Mouse (Mus musculus) MEL (cell line): ENCODE measurements around the gene Gm48551. TPM values are rescaled to one million over a fixed set of nuclear protein-coding genes. Genes with fewer than 3 reads are reported as not detected.

ENCODE experiments used
- DNase-seq: peaks from one replicate; pipeline ENCODE4 v3.0.0; 2011; ENCODE audit warnings: low read depth, low spot score
- H3K27ac ChIP-seq: 2 replicates; pipeline ENCODE4 v1.5.1; 2012; ENCODE audit warnings: low read depth, mild to moderate bottlenecking, control low read depth, low read length, moderate library complexity; ENCODE audit not compliant: control insufficient read depth
- H3K27me3 ChIP-seq, 2 experiments: fragments of 150-350 bp in 1 of 2; sonication (generic) in 1 of 2; 2 replicates each; pipeline ENCODE4 v1.6.1; 2012; ENCODE audit warnings: low read length in 2 of 2, mild to moderate bottlenecking in 2 of 2, improper control_type of control experiment in 1 of 2, moderate library complexity in 1 of 2; ENCODE audit not compliant: insufficient read depth in 2 of 2, control insufficient read depth in 1 of 2
- H3K36me3 ChIP-seq, 2 experiments: 2 replicates each; pipeline ENCODE4 v1.6.1; 2012 to 2014; ENCODE audit warnings: low read length in 2 of 2, improper control_type of control experiment in 1 of 2, inconsistent platforms in 1 of 2, mild to moderate bottlenecking in 1 of 2; ENCODE audit not compliant: insufficient read depth in 2 of 2, control insufficient read depth in 1 of 2
- H3K4me1 ChIP-seq, 2 experiments: fragments of 150-350 bp in 1 of 2; sonication (generic) in 1 of 2; 2 replicates each; pipeline ENCODE4 v1.6.1; 2012; ENCODE audit warnings: low read length in 2 of 2, improper control_type of control experiment in 1 of 2, mild to moderate bottlenecking in 1 of 2; ENCODE audit not compliant: insufficient read depth in 2 of 2, control insufficient read depth in 1 of 2
- H3K4me3 ChIP-seq, 2 experiments: fragments of 150-350 bp in 1 of 2; sonication (generic) in 1 of 2; 2 replicates each; pipeline ENCODE4 v1.5.1; 2012; ENCODE audit warnings: low read depth in 2 of 2, low read length in 2 of 2, mild to moderate bottlenecking in 2 of 2, moderate library complexity in 2 of 2, control low read depth in 1 of 2, improper control_type of control experiment in 1 of 2; ENCODE audit not compliant: control insufficient read depth in 1 of 2, insufficient read depth in 1 of 2
- H3K79me2 ChIP-seq: 2 replicates; pipeline ENCODE4 v1.6.1; 2012; ENCODE audit warnings: mild to moderate bottlenecking, low read length, moderate library complexity; ENCODE audit not compliant: control insufficient read depth, poor library complexity, insufficient read depth
- H3K9ac ChIP-seq: 2 replicates; pipeline ENCODE4 v1.6.1; 2012; ENCODE audit warnings: low read depth, mild to moderate bottlenecking, control low read depth, low read length, moderate library complexity; ENCODE audit not compliant: control insufficient read depth, poor library complexity, severe bottlenecking
- H3K9me3 ChIP-seq: fragments of 150-350 bp; sonication (generic); replicated peaks from 2 replicates; pipeline ENCODE4 v1.6.1; 2012; ENCODE audit warnings: mild to moderate bottlenecking, low read length, improper control_type of control experiment, moderate library complexity; ENCODE audit not compliant: insufficient read depth
- BHLHE40 ChIP-seq: IDR thresholded peaks from 2 replicates; pipeline ENCODE4 v1.6.1; 2012; ENCODE audit warnings: low read depth, mild to moderate bottlenecking, inconsistent platforms, low read length, improper control_type of control experiment, borderline replicate concordance
- CHD1 ChIP-seq: IDR thresholded peaks from 2 replicates; pipeline ENCODE4 v1.6.1; 2012; ENCODE audit warnings: low read depth, mild to moderate bottlenecking, inconsistent platforms, low read length, improper control_type of control experiment
- CHD2 ChIP-seq: IDR thresholded peaks from 2 replicates; pipeline ENCODE4 v1.6.1; 2011; ENCODE audit warnings: low read length, improper control_type of control experiment
- CTCF ChIP-seq, 3 experiments: IDR thresholded peaks in 2 of 3; conservative IDR thresholded peaks in 1 of 3; 2 replicates each; pipeline ENCODE4 v1.5.1; 2011 to 2012; ENCODE audit warnings: low read length in 3 of 3, low read depth in 2 of 3, mild to moderate bottlenecking in 2 of 3, improper control_type of control experiment in 1 of 3, inconsistent platforms in 1 of 3, mixed read lengths in 1 of 3, moderate library complexity in 1 of 3; ENCODE audit not compliant: control insufficient read depth in 1 of 3, insufficient read depth in 1 of 3, poor library complexity in 1 of 3, severe bottlenecking in 1 of 3
- E2F4 ChIP-seq: IDR thresholded peaks from 2 replicates; pipeline ENCODE4 v1.6.1; 2011; ENCODE audit warnings: low read depth, low read length, improper control_type of control experiment, borderline replicate concordance
- ETS1 ChIP-seq: IDR thresholded peaks from 2 replicates; pipeline ENCODE4 v1.6.1; 2012; ENCODE audit warnings: low read depth, mild to moderate bottlenecking, inconsistent platforms, low read length, improper control_type of control experiment, moderate library complexity
- GABPA ChIP-seq: IDR thresholded peaks from 2 replicates; pipeline ENCODE4 v1.6.1; 2012; ENCODE audit warnings: low read depth, mild to moderate bottlenecking, inconsistent platforms, low read length, improper control_type of control experiment, moderate library complexity
- GATA1 ChIP-seq: IDR thresholded peaks from 2 replicates; pipeline ENCODE4 v1.6.1; 2011; ENCODE audit warnings: low read depth, low read length, improper control_type of control experiment
- HCFC1 ChIP-seq: IDR thresholded peaks from 2 replicates; pipeline ENCODE4 v1.6.1; 2012; ENCODE audit warnings: low read depth, mild to moderate bottlenecking, inconsistent platforms, low read length, improper control_type of control experiment, moderate library complexity
- JUND ChIP-seq: IDR thresholded peaks from 2 replicates; pipeline ENCODE4 v1.6.1; 2011; ENCODE audit warnings: low read depth, mild to moderate bottlenecking, improper control_type of control experiment, low read length
- KAT2A ChIP-seq: conservative IDR thresholded peaks from 2 replicates; pipeline ENCODE4 v1.6.1; 2012; ENCODE audit warnings: low read depth, low read length, improper control_type of control experiment, inconsistent platforms
- MAFK ChIP-seq: IDR thresholded peaks from 2 replicates; pipeline ENCODE4 v1.6.1; 2011; ENCODE audit warnings: low read depth, mild to moderate bottlenecking, low read length, improper control_type of control experiment, borderline replicate concordance
- MAX ChIP-seq: IDR thresholded peaks from 2 replicates; pipeline ENCODE4 v1.6.1; 2011; ENCODE audit warnings: low read length, improper control_type of control experiment
- MAZ ChIP-seq: IDR thresholded peaks from 2 replicates; pipeline ENCODE4 v1.6.1; 2012; ENCODE audit warnings: low read depth, mild to moderate bottlenecking, inconsistent platforms, low read length, improper control_type of control experiment
- MEF2A ChIP-seq: IDR thresholded peaks from 2 replicates; pipeline ENCODE4 v1.6.1; 2014; ENCODE audit warnings: low read depth, mild to moderate bottlenecking, inconsistent platforms, low read length, improper control_type of control experiment; ENCODE audit not compliant: poor library complexity, insufficient replicate concordance, severe bottlenecking; ENCODE audit errors: extremely low read depth
- MXI1 ChIP-seq: IDR thresholded peaks from 2 replicates; pipeline ENCODE4 v1.6.1; 2011; ENCODE audit warnings: mild to moderate bottlenecking, low read depth, low read length, improper control_type of control experiment
- MYB ChIP-seq: IDR thresholded peaks from 2 replicates; pipeline ENCODE4 v1.6.1; 2011; ENCODE audit warnings: mild to moderate bottlenecking, low read depth, low read length, improper control_type of control experiment
- MYC ChIP-seq: IDR thresholded peaks from 2 replicates; pipeline ENCODE4 v1.6.1; 2011; ENCODE audit warnings: low read depth, mild to moderate bottlenecking, low read length, improper control_type of control experiment, moderate library complexity
- NELFE ChIP-seq: IDR thresholded peaks from 2 replicates; pipeline ENCODE4 v1.6.1; 2011; ENCODE audit warnings: low read depth, low read length, improper control_type of control experiment
- NRF1 ChIP-seq: IDR thresholded peaks from 2 replicates; pipeline ENCODE4 v1.6.1; 2014; ENCODE audit warnings: low read depth, mild to moderate bottlenecking, inconsistent platforms, low read length, improper control_type of control experiment, moderate library complexity; ENCODE audit not compliant: poor library complexity, insufficient read depth, severe bottlenecking
- POLR2A ChIP-seq, 2 experiments: IDR thresholded peaks; 2 replicates each; pipeline ENCODE4 v1.6.1; 2011 to 2012; ENCODE audit warnings: low read length in 2 of 2, mild to moderate bottlenecking in 2 of 2, control low read depth in 1 of 2, improper control_type of control experiment in 1 of 2, low read depth in 1 of 2, moderate library complexity in 1 of 2; ENCODE audit not compliant: control insufficient read depth in 1 of 2, insufficient read depth in 1 of 2, poor library complexity in 1 of 2
- POLR2AphosphoS2 ChIP-seq: IDR thresholded peaks from 2 replicates; pipeline ENCODE4 v1.6.1; 2011; ENCODE audit warnings: low read length, improper control_type of control experiment
- POLR2AphosphoS5 ChIP-seq: IDR thresholded peaks from 2 replicates; pipeline ENCODE4 v1.6.1; 2012; ENCODE audit warnings: low read depth, borderline replicate concordance, mild to moderate bottlenecking, inconsistent platforms, low read length, moderate library complexity, mixed read lengths
- RAD21 ChIP-seq: IDR thresholded peaks from 2 replicates; pipeline ENCODE4 v1.6.1; 2011; ENCODE audit warnings: mild to moderate bottlenecking, low read depth, low read length, improper control_type of control experiment
- SIN3A ChIP-seq: IDR thresholded peaks from 2 replicates; pipeline ENCODE4 v1.6.1; 2012; ENCODE audit warnings: low read length, improper control_type of control experiment, inconsistent platforms
- TAL1 ChIP-seq: IDR thresholded peaks from 2 replicates; pipeline ENCODE4 v1.6.1; 2012; ENCODE audit warnings: mild to moderate bottlenecking, inconsistent platforms, low read length, moderate library complexity, mixed read lengths
- TCF12 ChIP-seq: IDR thresholded peaks from 2 replicates; pipeline ENCODE4 v1.6.1; 2014; ENCODE audit warnings: low read depth, mild to moderate bottlenecking, inconsistent platforms, low read length, improper control_type of control experiment, moderate library complexity
- USF1 ChIP-seq: IDR thresholded peaks from 2 replicates; pipeline ENCODE4 v1.6.1; 2014; ENCODE audit warnings: low read depth, mild to moderate bottlenecking, inconsistent platforms, low read length, improper control_type of control experiment, moderate library complexity
- ZC3H11A ChIP-seq: IDR thresholded peaks from 2 replicates; pipeline ENCODE4 v1.6.1; 2012; ENCODE audit warnings: low read depth, mild to moderate bottlenecking, inconsistent platforms, low read length, improper control_type of control experiment
- ZKSCAN1 ChIP-seq: IDR thresholded peaks from 2 replicates; pipeline ENCODE4 v1.6.1; 2012; ENCODE audit warnings: low read depth, mild to moderate bottlenecking, inconsistent platforms, low read length, improper control_type of control experiment, moderate library complexity
- ZMIZ1 ChIP-seq: IDR thresholded peaks from 2 replicates; pipeline ENCODE4 v1.6.1; 2012; ENCODE audit warnings: low read depth, mild to moderate bottlenecking, inconsistent platforms, low read length, improper control_type of control experiment, moderate library complexity
- ZNF384 ChIP-seq: IDR thresholded peaks from 2 replicates; pipeline ENCODE4 v1.6.1; 2012; ENCODE audit warnings: low read depth, mild to moderate bottlenecking, inconsistent platforms, low read length, improper control_type of control experiment
- polyA plus RNA-seq, 2 experiments: library from polyadenylated mRNA; stranded (reverse) in 1 of 2; unstranded in 1 of 2; fragments of >175 nt in 1 of 2; fragments of >200 nt in 1 of 2; gene quantifications; 2 replicates each; pipeline versions ENCODE4 v1.2.1 to v1.2.4; 2012; ENCODE audit warnings: low replicate concordance in 2 of 2, low read depth in 1 of 2; ENCODE audit not compliant: insufficient read length in 2 of 2, insufficient read depth in 1 of 2, missing spikeins in 1 of 2
- total RNA-seq: library from RNA; depleted of rRNA; stranded (reverse); fragments of 300-350 nt; gene quantifications from 2 replicates; pipeline ENCODE4 v1.2.3, GENCODE M21; 2012

The Gm48551 gene
- total and polyA plus RNA-seq, 3 experiments = 0.62 to 2.6 TPM; not detected in 1

DNA sequence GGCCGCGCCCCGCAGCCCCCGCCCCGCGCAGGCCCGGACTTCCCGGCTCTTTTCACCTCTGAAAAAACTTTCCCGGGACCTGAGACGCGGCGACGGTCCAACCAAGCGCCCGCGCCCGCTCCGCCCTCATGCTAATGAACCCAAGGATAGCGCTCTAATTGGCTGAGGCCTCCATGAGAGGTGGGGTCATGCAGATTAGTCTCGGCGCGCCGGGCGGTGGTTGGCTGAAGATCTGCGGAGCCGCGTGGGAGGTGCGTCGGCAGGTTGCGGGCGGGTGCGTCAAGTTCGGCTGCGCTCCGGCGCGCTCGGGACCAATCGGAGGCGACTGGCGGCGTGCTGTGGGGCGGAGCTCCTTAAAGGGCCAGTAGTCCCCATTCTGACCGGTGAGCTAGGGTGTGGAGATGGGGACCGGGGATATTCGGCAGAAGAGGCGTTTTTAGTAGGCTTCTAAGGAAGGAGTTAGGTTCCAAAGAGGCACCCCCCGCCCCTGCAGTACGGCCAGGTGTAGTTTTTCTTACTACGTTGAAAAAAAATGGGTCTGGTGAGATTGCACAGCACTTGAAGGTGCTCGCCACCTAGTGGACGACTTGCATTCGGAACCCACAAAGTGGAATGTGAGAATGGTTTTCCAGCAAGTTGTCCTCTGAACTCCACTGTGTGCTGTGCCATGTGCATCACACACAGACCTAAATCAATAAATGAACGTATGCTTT is 33.8 kb upstream of the Gm48551 start, which contains the start of gene Hmg20b (continued):
- no peak; the same call in 1 of the 2 replicates for TF ChIP-seq BHLHE40
- TF ChIP-seq ZNF384 = peak; percentile 87
- TF ChIP-seq SIN3A = peak; percentile 60
- no peak for TF ChIP-seq TAL1

- Histone ChIP-seq H3K36me3 (peaks cover 0 to 21% of the 10 kb centered on the region in 2 experiments; a peak in 2 of 4 replicates), H3K9me3 (no peaks in the 10 kb centered on the region), H3K4me3 (peak overlapping the region; percentile 62 to 77), H3K9ac (peak overlapping the region; percentile 82), H3K27ac (peak overlapping the region; percentile 86), H3K4me1 (peaks cover 8 to 23% of the 10 kb centered on the region in 2 experiments; a peak in 3 of 4 replicates), H3K79me2 (peaks cover 4% of the 10 kb centered on the region; the same call in 1 of the 2 replicates), H3K27me3 (no peaks in the 10 kb centered on the region)
- DNase-seq = peak; percentile 95
- TF ChIP-seq ETS1 (0 out of 2 replicates have a peak, but pooled peaks have one; percentile 75), CHD1 (no peak), KAT2A (peak; percentile 33; the same call in 1 of the 2 replicates), ZC3H11A (no peak), TCF12 (peak; percentile 83), NRF1 (no peak), USF1 (peak; percentile 39; the same call in 1 of the 2 replicates), MAFK (no peak), POLR2AphosphoS2 (peak; percentile 44; the same call in 1 of the 2 replicates), HCFC1 (peak; percentile 79), E2F4 (0 out of 2 replicates have a peak, but pooled peaks have one; percentile 32), MEF2A (no peak), CTCF (IDR thresholded peaks at IDR 0.05 in 2 of 3, conservative IDR thresholded peaks at IDR 0.05 in 1 of 3; ENCODE audit: control insufficient read depth in 1 of 3, insufficient read depth in 1 of 3, low read depth in 2 of 3, low read length in 3 of 3, poor library complexity in 1 of 3, severe bottlenecking in 1 of 3) (no peak), POLR2A (IDR thresholded peaks at IDR 0.05; ENCODE audit: control insufficient read depth in 1 of 2, insufficient read depth in 1 of 2, low read depth in 1 of 2, low read length in 2 of 2, poor library complexity in 1 of 2) (peak in 1 of 2 experiments; percentile 71; a peak in 2 of 4 replicates), BHLHE40 (peak; percentile 74; the same call in 1 of the 2 replicates), MYB (peak; percentile 70), MAZ (peak; percentile 85), GABPA (no peak), NELFE (peak; percentile 37; the same call in 1 of the 2 replicates), POLR2AphosphoS5 (no peak), ZKSCAN1 (peak; percentile 68), JUND (no peak), SIN3A (peak; percentile 96), GATA1 (peak; percentile 86), MXI1 (peak; percentile 94), CHD2 (no peak), ZNF384 (no peak), TAL1 (peak; percentile 52), RAD21 (no peak), ZMIZ1 (no peak), MAX (peak; percentile 93), MYC (peak; percentile 84)
Measured at GRCm38 (mm10) chr10:81351678-81352291, 32.5 kb upstream of the Gm48551 start.
